Mouse (Mus musculus): ENCODE results near the gene Fam178b.

The Fam178b gene

DNA sequence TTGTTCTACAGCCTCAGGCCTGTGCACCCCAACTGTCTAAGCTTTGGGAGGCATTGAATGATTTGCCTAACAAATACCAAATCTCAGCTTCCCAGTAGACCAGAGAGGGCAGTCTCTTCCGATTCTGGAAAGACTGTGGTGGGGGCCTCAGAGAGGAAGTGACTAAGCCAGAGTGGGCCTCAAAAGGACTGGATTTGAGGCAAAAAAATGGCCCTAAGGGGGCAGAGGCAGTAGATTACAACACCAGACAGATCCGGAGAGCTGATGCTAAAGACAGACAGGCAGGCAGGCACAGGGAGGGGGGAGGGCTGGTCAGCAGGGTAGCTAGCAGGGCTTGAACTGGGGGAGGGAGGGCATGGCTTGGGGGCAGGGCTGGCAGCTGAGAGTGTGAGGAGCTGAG is 116.6 kb downstream of the Fam178b start:
- no peak for DNase-seq (ENCODE audit: low read depth, low spot score)

DNA sequence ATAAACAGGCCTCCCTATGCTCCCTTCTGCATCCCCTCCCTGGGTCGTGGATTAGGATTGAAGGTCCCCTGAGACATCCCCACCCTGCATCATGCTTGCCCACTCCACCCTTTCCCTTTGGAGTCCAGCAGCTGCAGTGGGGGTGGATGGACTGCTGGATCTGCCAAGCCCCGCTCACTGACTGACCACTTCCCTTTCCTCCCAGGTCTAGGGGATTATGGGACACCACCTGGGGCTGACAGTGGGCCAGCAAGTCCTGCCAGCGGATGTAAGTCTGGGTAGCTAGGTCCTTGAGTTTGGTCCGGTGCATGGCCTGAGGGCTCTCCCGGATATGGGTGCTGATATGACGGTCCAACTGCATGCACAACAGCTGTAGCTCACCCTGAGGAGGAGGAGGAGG is 118.9 kb downstream of the Fam178b start:
- no peak for DNase-seq (ENCODE audit: low read depth, low spot score)

- no peak for DNase-seq (ENCODE audit: low read depth, low spot score)
Measured at GRCm38 (mm10) chr1:36563632-36564031, 119.4 kb downstream of the Fam178b start.

DNA sequence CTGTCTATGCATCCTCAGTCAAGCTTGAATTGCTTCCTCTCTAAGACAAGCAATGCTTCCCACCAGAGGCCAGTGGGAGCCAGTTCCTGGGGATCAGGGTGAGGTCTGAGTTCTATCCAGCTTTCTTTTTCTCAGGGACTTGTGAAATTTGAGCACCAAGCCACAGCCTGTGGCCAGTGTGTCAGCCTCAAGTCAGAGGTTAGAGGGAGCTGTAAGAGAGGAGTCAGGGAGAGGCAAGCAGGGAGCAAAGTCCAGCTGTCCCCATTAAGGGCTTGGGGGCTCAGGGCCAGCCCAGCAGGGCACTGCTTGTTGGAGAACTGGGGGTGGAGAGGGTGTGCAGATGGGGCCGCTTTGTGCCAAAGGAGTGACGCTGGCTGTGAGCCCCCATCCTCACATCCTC is 119.8 kb downstream of the Fam178b start:
- no peak for DNase-seq (ENCODE audit: low read depth, low spot score)

- no peak for DNase-seq (ENCODE audit: low read depth, low spot score)
Measured at GRCm38 (mm10) chr1:36562388-36562787, 120.6 kb downstream of the Fam178b start.

DNA sequence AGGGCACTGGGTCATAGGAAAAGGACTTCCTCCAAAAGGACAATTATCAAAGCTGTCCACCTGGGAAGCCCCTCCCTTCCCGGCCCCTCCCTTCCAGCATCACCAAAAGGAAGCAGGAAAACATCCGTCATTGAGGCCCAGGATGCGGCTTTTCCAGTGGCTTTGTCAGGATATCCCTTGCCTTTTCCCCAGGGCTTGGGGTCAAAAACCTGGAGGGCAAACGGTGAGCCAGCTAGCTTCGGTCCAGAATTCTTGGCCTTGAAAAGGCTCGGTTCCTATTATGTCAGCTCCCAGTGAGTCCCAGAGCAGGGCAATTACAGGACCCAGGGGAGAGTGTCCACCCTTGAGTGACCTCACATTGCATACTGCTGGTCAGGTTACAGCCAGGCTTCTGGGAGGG is 122.1 kb downstream of the Fam178b start:
- DNase-seq (ENCODE audit: low read depth, low spot score), result no peak

GRCm38 (mm10) chr1:36559888-36560287 is 123.1 kb downstream of the Fam178b start:
- DNase-seq (ENCODE audit: low read depth, low spot score), result no peak

DNA sequence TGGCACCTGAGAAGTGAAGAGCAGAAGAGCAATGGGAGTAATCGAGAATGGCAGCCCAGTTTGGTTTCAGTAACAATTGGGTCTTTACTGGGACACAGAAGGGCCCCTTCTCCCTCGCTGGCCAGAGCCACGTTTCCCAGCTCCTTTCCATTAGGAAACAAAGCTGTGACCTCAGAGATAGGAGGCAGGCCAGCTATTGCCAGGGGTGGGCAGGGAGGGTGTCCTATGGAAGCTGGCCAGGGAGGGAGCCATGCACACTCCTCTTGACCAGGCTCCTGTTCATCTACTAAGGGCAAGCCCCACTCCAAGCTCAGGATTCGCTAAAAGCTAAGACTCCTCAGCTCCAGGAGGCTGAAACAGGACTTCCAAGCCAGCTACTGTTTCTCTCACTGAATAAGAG is 123.7 kb downstream of the Fam178b start:
- no peak for DNase-seq (ENCODE audit: low read depth, low spot score)

- peak; percentile 85 for DNase-seq (ENCODE audit: low read depth, low spot score)
Measured at GRCm38 (mm10) chr1:36558031-36558993, 124.7 kb downstream of the Fam178b start, which contains the start of gene Sema4c. TSS of gene Sema4c (minus strand) at chr1:36558349.

GRCm38 (mm10) chr1:36557457-36558011 is 125.4 kb downstream of the Fam178b start:
- DNase-seq (ENCODE audit: low read depth, low spot score), result no peak

DNA sequence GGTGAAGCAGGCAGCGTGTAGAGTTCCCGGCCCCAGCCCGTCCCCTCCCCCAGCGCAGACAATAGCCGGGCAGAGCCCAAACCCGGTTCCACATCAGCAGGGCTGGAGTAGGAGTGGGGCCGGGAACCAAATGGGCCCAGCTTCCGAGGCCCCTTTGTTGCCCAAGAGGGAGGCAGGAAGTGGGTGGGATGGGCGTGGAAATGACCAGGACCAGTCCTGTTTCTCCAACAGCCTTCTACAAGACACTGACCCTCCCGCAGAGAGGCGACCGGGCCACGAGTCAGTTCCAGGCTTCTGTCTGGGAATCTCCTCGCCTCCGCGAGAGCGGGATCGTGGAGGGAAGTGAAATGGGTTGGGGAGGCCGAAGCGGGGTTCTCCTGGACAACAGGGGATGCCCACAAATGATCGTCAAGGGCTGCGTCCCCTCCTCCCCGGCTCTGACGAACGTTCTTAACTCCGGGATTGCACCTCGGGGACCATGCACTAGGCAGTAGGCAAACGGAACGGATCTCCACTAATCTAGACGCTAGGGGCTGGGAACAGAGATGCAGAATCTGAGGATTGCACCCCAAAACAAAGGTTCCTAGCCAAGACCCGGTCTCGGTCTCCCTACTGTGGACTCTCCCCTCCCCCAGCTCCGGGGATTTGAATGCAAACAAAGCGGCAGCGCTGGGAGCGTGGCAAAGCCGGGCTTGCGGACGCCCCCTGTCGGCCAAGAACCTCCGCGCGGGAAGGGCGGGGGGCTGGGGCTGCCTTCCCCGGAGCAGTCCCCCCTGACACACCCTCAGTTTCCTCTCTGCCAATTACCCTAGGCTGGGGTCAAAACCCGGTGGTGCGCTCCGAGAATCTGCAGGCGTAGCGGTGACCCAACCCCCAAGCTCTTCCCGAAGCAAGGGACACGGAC is 126.2 kb downstream of the Fam178b start:
- DNase-seq (ENCODE audit: low read depth, low spot score), result peak; percentile 92

DNA sequence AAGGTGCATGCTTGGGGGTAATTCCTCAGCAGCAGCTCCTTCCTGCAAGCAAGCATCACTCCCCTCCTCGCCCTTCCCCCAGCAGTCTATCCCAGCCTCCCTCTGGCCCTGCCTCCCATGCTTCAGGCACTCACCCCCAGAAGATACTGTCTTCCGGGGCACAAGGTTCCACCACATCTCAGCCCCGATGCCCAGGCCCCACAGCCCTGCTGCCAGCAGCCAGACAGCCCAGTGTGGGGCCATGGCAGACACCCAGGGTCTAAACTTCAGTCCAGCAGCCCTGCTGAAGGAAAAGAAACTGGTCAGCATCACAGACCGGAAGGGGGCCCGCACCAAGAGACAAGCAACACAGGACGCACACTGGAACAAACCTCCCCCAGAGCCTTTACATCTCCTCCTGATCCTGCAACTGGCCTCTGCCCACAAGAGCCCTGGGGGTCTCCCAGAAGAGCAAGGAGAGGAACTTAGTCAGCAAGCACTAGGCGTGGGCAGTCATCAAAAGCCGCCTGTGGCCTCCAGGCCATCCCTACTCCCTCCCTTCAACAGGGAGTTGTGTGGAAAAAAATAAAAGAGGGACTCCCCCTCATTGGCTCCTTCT is 127.1 kb downstream of the Fam178b start:
- no peak for DNase-seq (ENCODE audit: low read depth, low spot score)

DNA sequence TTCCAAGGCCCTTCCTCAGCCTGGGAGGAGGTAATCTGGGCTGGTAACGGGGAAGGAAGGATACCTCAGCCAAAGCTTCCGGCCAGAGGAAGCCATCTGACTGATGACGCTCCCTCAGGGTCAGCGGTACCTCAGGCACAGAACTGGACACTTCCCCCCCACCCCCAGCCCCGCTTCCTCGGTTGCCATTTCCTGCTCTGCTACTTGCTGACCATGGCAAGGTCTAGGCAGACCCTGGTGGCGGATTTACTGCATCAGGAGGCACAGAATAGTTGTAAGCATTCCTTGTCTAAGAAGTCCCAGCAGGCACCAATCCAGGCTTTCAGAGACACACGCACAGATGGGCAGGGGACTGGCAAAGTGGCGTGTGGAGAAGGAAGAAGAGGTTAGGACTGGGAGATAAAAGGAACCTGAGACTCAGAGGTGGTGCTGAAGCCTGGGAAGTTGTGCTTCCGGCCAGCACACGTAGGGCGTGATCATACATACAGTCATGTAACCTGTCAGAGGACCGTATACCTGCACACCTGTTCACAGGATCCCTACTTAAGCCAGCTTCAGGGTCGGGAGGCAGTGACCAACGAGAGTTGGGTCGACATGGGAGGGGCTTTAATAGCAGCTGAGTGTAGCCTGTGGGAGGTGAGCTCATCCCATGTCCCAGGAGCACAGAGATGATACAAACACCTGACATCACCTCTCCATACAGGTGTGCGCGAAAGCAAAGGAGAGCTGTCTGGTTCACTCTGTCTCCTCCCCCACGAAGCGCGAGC is 128.2 kb downstream of the Fam178b start:
- no peak for DNase-seq (ENCODE audit: low read depth, low spot score)

GRCm38 (mm10) chr1:36552506-36552905 is 130.5 kb downstream of the Fam178b start:
- no peak for DNase-seq (ENCODE audit: low read depth, low spot score)

GRCm38 (mm10) chr1:36551904-36552303 is 131.1 kb downstream of the Fam178b start:
- no peak for DNase-seq (ENCODE audit: low read depth, low spot score)

- DNase-seq (ENCODE audit: low read depth, low spot score), result no peak
Measured at GRCm38 (mm10) chr1:36550075-36550863, 132.7 kb downstream of the Fam178b start.

- no peak for DNase-seq (ENCODE audit: low read depth, low spot score)
Measured at GRCm38 (mm10) chr1:36549491-36549890, 133.5 kb downstream of the Fam178b start.

DNA sequence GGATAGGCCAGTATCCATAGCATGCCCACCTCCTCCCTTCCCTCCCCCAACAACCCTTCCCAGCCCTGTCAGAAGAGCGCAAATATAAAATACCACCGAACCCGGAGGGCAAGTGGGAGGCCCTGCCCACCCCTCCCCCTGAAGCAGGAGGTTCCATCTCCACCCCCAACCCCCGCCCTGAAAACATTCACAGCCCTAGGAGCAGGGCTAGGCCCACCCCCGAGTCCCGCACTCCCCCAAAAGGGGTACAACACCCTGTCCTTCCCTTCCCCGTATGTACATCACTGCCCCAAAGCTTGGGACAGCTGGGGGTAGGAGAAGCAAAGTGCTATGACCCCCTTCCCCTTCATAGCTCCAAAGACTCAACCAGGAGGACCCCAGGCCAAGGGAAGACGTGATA is 134.2 kb downstream of the Fam178b start:
- DNase-seq (ENCODE audit: low read depth, low spot score), result no peak

GRCm38 (mm10) chr1:36547981-36548598 is 134.9 kb downstream of the Fam178b start:
- DNase-seq (ENCODE audit: low read depth, low spot score), result no peak
